Comparison of ENCODE assay signal across 22 mouse cellular contexts in genomic region chr8:125786886-125787285, GRCm38 (mm10). TPM values are rescaled to one million over a fixed set of nuclear protein-coding genes. Genes with fewer than 3 reads are reported as not detected.
DNase-seq lines count a peak whose midpoint lies in the region; ATAC-seq lines count a peak whose summit lies in the region.
"Had no signal": no experiment of that assay in that cellular context is flagged by ENCODE, and none has a peak within 500 bp of the region (broad histone marks: within the 10 kb centered on the region; RNA-seq: fewer than 3 reads in every experiment).

No protein-coding gene starts in this region.

- no peak overlapping the region for H3K9ac ChIP-seq in forebrain, embryonic 14.5 days (ENCODE audit: low read length)
- H3K9ac ChIP-seq in hindbrain, embryonic 14.5 days, result peak overlapping the region; percentile 5; the same call in 1 of the 2 replicates
- H3K9ac ChIP-seq in hindbrain, embryonic 13.5 days, result no peak overlapping the region
- H3K9ac ChIP-seq in midbrain, embryonic 16.5 days (ENCODE audit: low read depth, low read length), result no peak overlapping the region
- H3K9ac ChIP-seq in midbrain, embryonic 11.5 days (ENCODE audit: low read length), result no peak overlapping the region
- H3K9ac ChIP-seq: embryonic facial prominence, embryonic 15.5 days; hindbrain, embryonic 15.5 days; intestine, embryonic 15.5 days; lung, embryonic 15.5 days; midbrain, embryonic 12.5 days had no signal

- no peaks in the 10 kb centered on the region for H3K27me3 ChIP-seq in forebrain, embryonic 14.5 days (replicated peaks; ENCODE audit: control insufficient read depth, insufficient read depth, low read length)
- H3K27me3 ChIP-seq in forebrain, embryonic 10.5 days (ENCODE audit: poor library complexity, severe bottlenecking), result no peaks in the 10 kb centered on the region
- H3K27me3 ChIP-seq in hindbrain, embryonic 14.5 days (ENCODE audit: control insufficient read depth, insufficient read depth, low read length), result no peaks in the 10 kb centered on the region
- H3K27me3 ChIP-seq in hindbrain, embryonic 13.5 days, result no peaks in the 10 kb centered on the region; the same call in 1 of the 2 replicates
- no peaks in the 10 kb centered on the region for H3K27me3 ChIP-seq in midbrain, embryonic 16.5 days (ENCODE audit: control insufficient read depth, insufficient read depth, low read depth, low read length)
- H3K27me3 ChIP-seq in midbrain, embryonic 11.5 days (ENCODE audit: control insufficient read depth, insufficient read depth, low read length), result no peaks in the 10 kb centered on the region
- H3K27me3 ChIP-seq: embryonic facial prominence, embryonic 15.5 days; hindbrain, embryonic 15.5 days; intestine, embryonic 15.5 days; lung, embryonic 15.5 days; midbrain, embryonic 12.5 days had no signal

- ATAC-seq in forebrain, embryonic 14.5 days, result no peak; the same call in 1 of the 2 replicates
- no peak for ATAC-seq in hindbrain, embryonic 14.5 days (ENCODE audit: low FRiP score)
- ATAC-seq in hindbrain, embryonic 13.5 days (ENCODE audit: low FRiP score), result no peak
- ATAC-seq in midbrain, embryonic 16.5 days, result peak; percentile 28; the same call in 1 of the 2 replicates
- ATAC-seq in midbrain, embryonic 11.5 days (ENCODE audit: low FRiP score), result no peak
- ATAC-seq: activated CD4-positive, CD25-positive, alpha-beta regulatory T cell, adult 4 months; intestine, embryonic 15.5 days had no signal

- no peaks in the 10 kb centered on the region; the same call in 1 of the 2 replicates for H3K36me3 ChIP-seq in forebrain, embryonic 14.5 days (ENCODE audit: control insufficient read depth, insufficient read depth, low read length)
- H3K36me3 ChIP-seq in forebrain, embryonic 10.5 days (replicated peaks), result no peaks in the 10 kb centered on the region
- H3K36me3 ChIP-seq in hindbrain, embryonic 14.5 days (replicated peaks; ENCODE audit: control insufficient read depth, insufficient read depth), result no peaks in the 10 kb centered on the region
- H3K36me3 ChIP-seq in hindbrain, embryonic 13.5 days, result 0 out of 2 replicates have a peak, but pooled peaks cover 4% of the 10 kb centered on the region
- no peaks in the 10 kb centered on the region; the same call in 1 of the 2 replicates for H3K36me3 ChIP-seq in midbrain, embryonic 16.5 days (ENCODE audit: control insufficient read depth, insufficient read depth, low read length)
- no peaks in the 10 kb centered on the region for H3K36me3 ChIP-seq in midbrain, embryonic 11.5 days (ENCODE audit: control insufficient read depth, insufficient read depth, low read length)
- H3K36me3 ChIP-seq: embryonic facial prominence, embryonic 15.5 days; hindbrain, embryonic 15.5 days; intestine, embryonic 15.5 days; lung, embryonic 15.5 days; midbrain, embryonic 12.5 days had no signal

- 0 out of 2 replicates have a peak overlapping the region, but pooled peaks have one; percentile 5 for H3K27ac ChIP-seq in forebrain, embryonic 14.5 days (ENCODE audit: low read depth, low read length)
- no peak overlapping the region for H3K27ac ChIP-seq in forebrain, embryonic 10.5 days
- no peak overlapping the region for H3K27ac ChIP-seq in hindbrain, embryonic 14.5 days
- H3K27ac ChIP-seq in hindbrain, embryonic 13.5 days, result no peak overlapping the region
- H3K27ac ChIP-seq in midbrain, embryonic 16.5 days (ENCODE audit: low read length), result no peak overlapping the region
- no peak overlapping the region; the same call in 1 of the 2 replicates for H3K27ac ChIP-seq in midbrain, embryonic 11.5 days (ENCODE audit: low read depth, low read length)
- H3K27ac ChIP-seq: embryonic facial prominence, embryonic 15.5 days; hindbrain, embryonic 15.5 days; intestine, embryonic 15.5 days; left cerebral cortex, adult 2 months; lung, embryonic 15.5 days; midbrain, embryonic 12.5 days had no signal

- H3K4me2 ChIP-seq in forebrain, embryonic 14.5 days (ENCODE audit: low read length), result no peak overlapping the region
- no peak overlapping the region for H3K4me2 ChIP-seq in hindbrain, embryonic 14.5 days (replicated peaks)
- H3K4me2 ChIP-seq in hindbrain, embryonic 13.5 days, result no peak overlapping the region
- no peak overlapping the region for H3K4me2 ChIP-seq in midbrain, embryonic 16.5 days (ENCODE audit: low read length)
- no peak overlapping the region for H3K4me2 ChIP-seq in midbrain, embryonic 11.5 days
- H3K4me2 ChIP-seq: embryonic facial prominence, embryonic 15.5 days; heart, embryonic 11.5 days; hindbrain, embryonic 15.5 days; intestine, embryonic 15.5 days; lung, embryonic 15.5 days; midbrain, embryonic 12.5 days had no signal

- no peaks in the 10 kb centered on the region for H3K4me1 ChIP-seq in forebrain, embryonic 14.5 days (ENCODE audit: control insufficient read depth, insufficient read depth, low read length)
- peaks cover 11% of the 10 kb centered on the region for H3K4me1 ChIP-seq in forebrain, embryonic 10.5 days
- 0 out of 2 replicates have a peak, but pooled peaks cover 3% of the 10 kb centered on the region for H3K4me1 ChIP-seq in hindbrain, embryonic 14.5 days (replicated peaks; ENCODE audit: control insufficient read depth, insufficient read depth, low read length)
- H3K4me1 ChIP-seq in hindbrain, embryonic 13.5 days (replicated peaks), result 0 out of 2 replicates have a peak, but pooled peaks cover 6% of the 10 kb centered on the region
- no peaks in the 10 kb centered on the region for H3K4me1 ChIP-seq in midbrain, embryonic 16.5 days (ENCODE audit: control insufficient read depth, insufficient read depth, low read length)
- H3K4me1 ChIP-seq in midbrain, embryonic 11.5 days (ENCODE audit: control insufficient read depth, insufficient read depth, low read length), result no peaks in the 10 kb centered on the region
- H3K4me1 ChIP-seq: embryonic facial prominence, embryonic 15.5 days; hindbrain, embryonic 15.5 days; intestine, embryonic 15.5 days; lung, embryonic 15.5 days; midbrain, embryonic 12.5 days had no signal

- H3K4me3 ChIP-seq in forebrain, embryonic 14.5 days (ENCODE audit: low read depth, low read length), result no peak overlapping the region
- no peak overlapping the region for H3K4me3 ChIP-seq in forebrain, embryonic 10.5 days
- H3K4me3 ChIP-seq in hindbrain, embryonic 14.5 days (replicated peaks; ENCODE audit: low read length), result no peak overlapping the region
- no peak overlapping the region for H3K4me3 ChIP-seq in hindbrain, embryonic 13.5 days
- no peak overlapping the region for H3K4me3 ChIP-seq in midbrain, embryonic 16.5 days (ENCODE audit: low read depth, low read length)
- H3K4me3 ChIP-seq in midbrain, embryonic 11.5 days (ENCODE audit: low read depth, low read length), result no peak overlapping the region
- H3K4me3 ChIP-seq: embryonic facial prominence, embryonic 15.5 days; hindbrain, embryonic 15.5 days; intestine, embryonic 15.5 days; left cerebral cortex, adult 2 months; lung, embryonic 15.5 days; midbrain, embryonic 12.5 days had no signal

- peak; percentile 41 for DNase-seq in forebrain, embryonic 14.5 days (ENCODE audit: low spot score)
- DNase-seq in forebrain, embryonic 10.5 days (ENCODE audit: extremely low spot score, low spot score), result no peak
- no peak for DNase-seq in hindbrain, embryonic 14.5 days (ENCODE audit: low spot score)
- DNase-seq in midbrain, embryonic 11.5 days (ENCODE audit: low spot score, missing footprints), result no peak
- no peak for DNase-seq in retina, postnatal 1 day
- no peak for DNase-seq in urinary bladder, postnatal 36 days (ENCODE audit: low spot score in 2 of 2)
- DNase-seq: adrenal gland, adult 8-10 months; cerebellum, adult 2 months; gastrocnemius, postnatal 10 days; kidney, adult 8-10 months; kidney, postnatal 10 days; lung, postnatal 4 days had no signal

- no peaks in the 10 kb centered on the region for H3K9me3 ChIP-seq in forebrain, embryonic 14.5 days (replicated peaks; ENCODE audit: control insufficient read depth, low read length)
- H3K9me3 ChIP-seq in forebrain, embryonic 10.5 days, result no peaks in the 10 kb centered on the region
- no peaks in the 10 kb centered on the region for H3K9me3 ChIP-seq in hindbrain, embryonic 14.5 days (ENCODE audit: control insufficient read depth, low read length)
- H3K9me3 ChIP-seq in hindbrain, embryonic 13.5 days, result no peaks in the 10 kb centered on the region
- no peaks in the 10 kb centered on the region for H3K9me3 ChIP-seq in midbrain, embryonic 16.5 days (replicated peaks; ENCODE audit: control insufficient read depth, low read length, poor library complexity, severe bottlenecking)
- H3K9me3 ChIP-seq in midbrain, embryonic 11.5 days (ENCODE audit: control insufficient read depth, low read length), result no peaks in the 10 kb centered on the region
- H3K9me3 ChIP-seq: embryonic facial prominence, embryonic 15.5 days; hindbrain, embryonic 15.5 days; intestine, embryonic 15.5 days; lung, embryonic 15.5 days; midbrain, embryonic 12.5 days had no signal

- WGBS in forebrain, embryonic 14.5 days, result 76% methylated on average over 7 of the region's 7 CpGs
- 89% methylated on average over 7 of the region's 7 CpGs for WGBS in forebrain, embryonic 10.5 days
- 67% methylated on average over 7 of the region's 7 CpGs for whole genome bisulfite sequencing in hindbrain, embryonic 14.5 days
- 79% methylated on average over 7 of the region's 7 CpGs for WGBS in hindbrain, embryonic 13.5 days
- 69% methylated on average over 7 of the region's 7 CpGs for WGBS in midbrain, embryonic 16.5 days
- WGBS in midbrain, embryonic 11.5 days, result 83% methylated on average over 7 of the region's 7 CpGs

RNA-seq across cellular contexts. Expression of gene Ntpcr, which starts 57.1 kb away (rescaled TPM):
- 32.8 and 35.4 TPM in 2 replicates for polyA plus RNA-seq in forebrain, embryonic 14.5 days (2014; fragmentation: Nextera tagmentation; extraction: Ambion mirVana)
- polyA plus RNA-seq in forebrain, embryonic 10.5 days (2016; fragmentation: Nextera tagmentation; extraction: Ambion mirVana), result 17.2 and 17.8 TPM in 2 replicates
- 35.0 and 38.6 TPM in 2 replicates for polyA plus RNA-seq in hindbrain, embryonic 14.5 days (2014; fragmentation: Nextera tagmentation; extraction: Ambion mirVana)
- 32.3 and 33.8 TPM in 2 replicates for polyA plus RNA-seq in hindbrain, embryonic 13.5 days (2015; fragmentation: Nextera tagmentation; extraction: Ambion mirVana)
- polyA plus RNA-seq in midbrain, embryonic 16.5 days (2015; fragmentation: Nextera tagmentation; extraction: Ambion mirVana), result 32.2 and 32.8 TPM in 2 replicates
- polyA plus RNA-seq in midbrain, embryonic 11.5 days (2014; fragmentation: Nextera tagmentation; extraction: Ambion mirVana), result 18.0 and 20.6 TPM in 2 replicates
